Mouse (Mus musculus): ENCODE results near the gene Ifnl2. TPM values are rescaled to one million over a fixed set of nuclear protein-coding genes. Genes with fewer than 3 reads are reported as not detected.

Gene Ifnl2
- polyA plus RNA-seq, 1 experiment: not detected

- H3K4me1 ChIP-seq (ENCODE audit: control insufficient read depth, insufficient read depth, insufficient read length, low read length): peaks cover 11% of the 10 kb centered on the region
- no peak for TF ChIP-seq CTCF (IDR thresholded peaks at IDR 0.05; ENCODE audit: extremely low read depth, insufficient read length, insufficient replicate concordance, low read depth, low read length)
- TF ChIP-seq POLR2A (IDR thresholded peaks at IDR 0.05; ENCODE audit: low read depth, low read length): no peak
- H3K4me3 ChIP-seq (ENCODE audit: low read depth, low read length): no peak overlapping the region
- H3K27me3 ChIP-seq (ENCODE audit: control insufficient read depth, insufficient read depth, low read length): 0 out of 2 replicates have a peak, but pooled peaks cover 4% of the 10 kb centered on the region
- H3K27ac ChIP-seq (ENCODE audit: insufficient read depth, low read depth, low read length): no peak overlapping the region
- 82% methylated on average over 5 of the region's 5 CpGs for WGBS
- no peaks in the 10 kb centered on the region for H3K36me3 ChIP-seq (ENCODE audit: control insufficient read depth, insufficient read depth, low read length)
These were observed 32.9 kb downstream of the Ifnl2 start for GRCm38 (mm10) chr7:28477363-28477762.

GRCm38 (mm10) chr7:28476191-28476590, 34.1 kb downstream of the Ifnl2 start:
- Histone ChIP-seq H3K4me1 (ENCODE audit: control insufficient read depth, insufficient read depth, insufficient read length, low read length) (peaks cover 11% of the 10 kb centered on the region), H3K27ac (ENCODE audit: insufficient read depth, low read depth, low read length) (no peak overlapping the region), H3K4me3 (ENCODE audit: low read depth, low read length) (no peak overlapping the region), H3K27me3 (ENCODE audit: control insufficient read depth, insufficient read depth, low read length) (0 out of 2 replicates have a peak, but pooled peaks cover 4% of the 10 kb centered on the region), H3K36me3 (ENCODE audit: control insufficient read depth, insufficient read depth, low read length) (no peaks in the 10 kb centered on the region)
- peak; percentile 9; the same call in 1 of the 2 replicates for TF ChIP-seq CTCF (IDR thresholded peaks at IDR 0.05; ENCODE audit: extremely low read depth, insufficient read length, insufficient replicate concordance, low read depth, low read length)
- no peak for TF ChIP-seq POLR2A (IDR thresholded peaks at IDR 0.05; ENCODE audit: low read depth, low read length)
- 88% methylated on average over 6 of the region's 6 CpGs for WGBS

GRCm38 (mm10) chr7:28467213-28467751, 43.0 kb downstream of the Ifnl2 start:
- no peak overlapping the region for H3K27ac ChIP-seq (ENCODE audit: insufficient read depth, low read depth, low read length)
- peak overlapping the region; percentile 53 for H3K4me3 ChIP-seq (ENCODE audit: low read depth, low read length)
- 5% methylated on average over 54 of the region's 63 CpGs for WGBS
- H3K36me3 ChIP-seq (ENCODE audit: control insufficient read depth, insufficient read depth, low read length): no peaks in the 10 kb centered on the region
- peaks cover 14% of the 10 kb centered on the region for H3K4me1 ChIP-seq (ENCODE audit: control insufficient read depth, insufficient read depth, insufficient read length, low read length)
- TF ChIP-seq POLR2A (IDR thresholded peaks at IDR 0.05; ENCODE audit: low read depth, low read length): no peak
- no peak for TF ChIP-seq CTCF (IDR thresholded peaks at IDR 0.05; ENCODE audit: extremely low read depth, insufficient read length, insufficient replicate concordance, low read depth, low read length)
- peaks cover 13% of the 10 kb centered on the region for H3K27me3 ChIP-seq (ENCODE audit: control insufficient read depth, insufficient read depth, low read length)

DNA sequence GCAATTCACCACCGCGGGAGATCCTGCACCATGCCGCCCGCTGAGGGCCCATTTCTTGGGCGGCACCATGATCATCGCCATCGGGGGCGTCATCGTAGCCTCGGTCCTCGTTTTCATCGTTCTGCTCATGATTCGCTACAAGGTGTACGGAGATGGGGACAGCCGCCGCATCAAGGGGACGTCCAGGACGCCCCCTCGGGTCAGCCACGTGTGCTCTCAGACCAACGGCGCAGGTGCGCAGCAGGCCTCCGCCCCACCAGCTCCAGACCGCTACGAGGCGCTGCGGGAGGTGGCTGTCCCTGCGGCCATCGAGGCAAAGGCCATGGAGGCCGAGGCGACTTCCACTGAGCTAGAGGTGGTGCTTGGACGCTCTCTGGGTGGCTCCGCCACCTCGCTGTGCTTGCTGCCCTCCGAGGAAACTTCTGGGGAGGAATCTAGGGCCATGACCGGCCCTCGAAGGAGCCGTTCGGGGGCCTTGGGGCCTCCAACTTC, 43.5 kb downstream of the Ifnl2 start:
- no peak for TF ChIP-seq CTCF (IDR thresholded peaks at IDR 0.05; ENCODE audit: extremely low read depth, insufficient read length, insufficient replicate concordance, low read depth, low read length)
- TF ChIP-seq POLR2A (IDR thresholded peaks at IDR 0.05; ENCODE audit: low read depth, low read length): no peak
- H3K27ac ChIP-seq (ENCODE audit: insufficient read depth, low read depth, low read length): no peak overlapping the region
- WGBS: 45% methylated on average over 40 of the region's 40 CpGs
- peaks cover 14% of the 10 kb centered on the region for H3K4me1 ChIP-seq (ENCODE audit: control insufficient read depth, insufficient read depth, insufficient read length, low read length)
- H3K36me3 ChIP-seq (ENCODE audit: control insufficient read depth, insufficient read depth, low read length): no peaks in the 10 kb centered on the region
- peaks cover 13% of the 10 kb centered on the region for H3K27me3 ChIP-seq (ENCODE audit: control insufficient read depth, insufficient read depth, low read length)
- peak overlapping the region; percentile 53 for H3K4me3 ChIP-seq (ENCODE audit: low read depth, low read length)

GRCm38 (mm10) chr7:28464416-28465212, 45.6 kb downstream of the Ifnl2 start:
- TF ChIP-seq CTCF (IDR thresholded peaks at IDR 0.05; ENCODE audit: extremely low read depth, insufficient read length, insufficient replicate concordance, low read depth, low read length): no peak
- TF ChIP-seq POLR2A (IDR thresholded peaks at IDR 0.05; ENCODE audit: low read depth, low read length): no peak
- Histone ChIP-seq H3K36me3 (ENCODE audit: control insufficient read depth, insufficient read depth, low read length) (no peaks in the 10 kb centered on the region), H3K27me3 (ENCODE audit: control insufficient read depth, insufficient read depth, low read length) (peaks cover 13% of the 10 kb centered on the region), H3K4me1 (ENCODE audit: control insufficient read depth, insufficient read depth, insufficient read length, low read length) (peaks cover 14% of the 10 kb centered on the region), H3K27ac (ENCODE audit: insufficient read depth, low read depth, low read length) (no peak overlapping the region), H3K4me3 (ENCODE audit: low read depth, low read length) (no peak overlapping the region)
- WGBS: 61% methylated on average over 10 of the region's 10 CpGs

- Histone ChIP-seq H3K4me3 (ENCODE audit: low read depth, low read length) (no peak overlapping the region), H3K36me3 (ENCODE audit: control insufficient read depth, insufficient read depth, low read length) (no peaks in the 10 kb centered on the region), H3K4me1 (ENCODE audit: control insufficient read depth, insufficient read depth, insufficient read length, low read length) (peaks cover 14% of the 10 kb centered on the region), H3K27me3 (ENCODE audit: control insufficient read depth, insufficient read depth, low read length) (peaks cover 6% of the 10 kb centered on the region), H3K27ac (ENCODE audit: insufficient read depth, low read depth, low read length) (no peak overlapping the region)
- TF ChIP-seq CTCF (IDR thresholded peaks at IDR 0.05; ENCODE audit: extremely low read depth, insufficient read length, insufficient replicate concordance, low read depth, low read length) (no peak), POLR2A (IDR thresholded peaks at IDR 0.05; ENCODE audit: low read depth, low read length) (no peak)
- 93% methylated on average over 2 of the region's 2 CpGs for WGBS
These were observed 47.5 kb downstream of the Ifnl2 start for GRCm38 (mm10) chr7:28462769-28463168.

DNA sequence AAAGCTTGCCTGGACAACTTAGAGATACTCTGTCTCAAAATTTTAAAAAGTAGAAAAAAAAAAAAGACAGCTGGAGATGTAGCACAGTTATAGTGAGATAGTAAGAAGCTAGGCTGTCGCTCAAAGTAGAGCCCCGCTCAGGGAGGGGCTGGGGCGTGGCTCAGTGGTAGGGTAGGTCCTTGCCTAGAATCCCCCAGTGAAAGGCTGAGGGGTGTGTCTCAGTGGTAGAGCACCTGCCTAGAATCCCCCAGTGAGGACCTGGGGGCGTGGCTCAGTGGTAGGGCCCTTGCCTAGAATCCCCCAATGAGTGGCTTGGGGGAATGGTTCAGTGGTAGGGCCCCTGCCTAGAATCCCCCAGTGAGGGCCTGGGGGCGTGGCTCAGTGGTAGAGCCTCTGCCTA, 49.9 kb downstream of the Ifnl2 start:
- TF ChIP-seq CTCF (IDR thresholded peaks at IDR 0.05; ENCODE audit: extremely low read depth, insufficient read length, insufficient replicate concordance, low read depth, low read length) (no peak), POLR2A (IDR thresholded peaks at IDR 0.05; ENCODE audit: low read depth, low read length) (no peak)
- no peaks in the 10 kb centered on the region for H3K4me1 ChIP-seq (ENCODE audit: control insufficient read depth, insufficient read depth, insufficient read length, low read length)
- no peaks in the 10 kb centered on the region for H3K36me3 ChIP-seq (ENCODE audit: control insufficient read depth, insufficient read depth, low read length)
- WGBS: 90% methylated on average over 5 of the region's 5 CpGs
- H3K4me3 ChIP-seq (ENCODE audit: low read depth, low read length): no peak overlapping the region
- no peak overlapping the region for H3K27ac ChIP-seq (ENCODE audit: insufficient read depth, low read depth, low read length)
- H3K27me3 ChIP-seq (ENCODE audit: control insufficient read depth, insufficient read depth, low read length): no peaks in the 10 kb centered on the region

Other genes starting within 250 kb of the Ifnl2 start
- 1.1 and 2.3 TPM in 2 replicates for gene Eid2, start 242.6 kb downstream of the Ifnl2 start, polyA plus RNA-seq (2012; rRNA removed)
- gene Eid2b, start 232.7 kb downstream of the Ifnl2 start, polyA plus RNA-seq (2012; rRNA removed): 3.9 and 5.8 TPM in 2 replicates
- not detected in 2 replicates for gene Selenov, start 219.3 kb downstream of the Ifnl2 start, polyA plus RNA-seq (2012; rRNA removed)
- 0.44 and 2.4 TPM in 2 replicates for gene Dll3, start 208.2 kb downstream of the Ifnl2 start, polyA plus RNA-seq (2012; rRNA removed)
- gene Timm50, start 198.4 kb downstream of the Ifnl2 start, polyA plus RNA-seq (2012; rRNA removed): 37.3 and 62.7 TPM in 2 replicates
- 58.8 and 104 TPM in 2 replicates for gene Supt5, start 171.7 kb downstream of the Ifnl2 start, polyA plus RNA-seq (2012; rRNA removed)
- 877 and 996 TPM in 2 replicates for gene Rps16, start 159.8 kb downstream of the Ifnl2 start, polyA plus RNA-seq (2012; rRNA removed)
- gene Plekhg2, start 137.9 kb downstream of the Ifnl2 start, polyA plus RNA-seq (2012; rRNA removed): 22.9 and 58.2 TPM in 2 replicates
- 85.4 and 196 TPM in 2 replicates for gene Zfp36, start 130.2 kb downstream of the Ifnl2 start, polyA plus RNA-seq (2012; rRNA removed)
- 36.5 and 58.0 TPM in 2 replicates for gene Med29, start 117.7 kb downstream of the Ifnl2 start, polyA plus RNA-seq (2012; rRNA removed)
- 27.6 and 67.1 TPM in 2 replicates for gene Paf1, start 117.5 kb downstream of the Ifnl2 start, polyA plus RNA-seq (2012; rRNA removed)
- 5.6 and 7.0 TPM in 2 replicates for gene Gmfg, start 73.0 kb downstream of the Ifnl2 start, polyA plus RNA-seq (2012; rRNA removed)
- 0.91 and 1.4 TPM in 2 replicates for gene Lrfn1, start 58.5 kb downstream of the Ifnl2 start, polyA plus RNA-seq (2012; rRNA removed)
- not detected in 2 replicates for gene Ifnl3, start 12.4 kb upstream of the Ifnl2 start, polyA plus RNA-seq (2012; rRNA removed)
- gene Sycn, start 30.4 kb upstream of the Ifnl2 start, polyA plus RNA-seq (2012; rRNA removed): 32.7 and 16,759 TPM in 2 replicates
- 0.14 and 2.8 TPM in 2 replicates for gene Nccrp1, start 36.8 kb upstream of the Ifnl2 start, polyA plus RNA-seq (2012; rRNA removed)
- gene Samd4b, start 87.7 kb upstream of the Ifnl2 start, polyA plus RNA-seq (2012; rRNA removed): 43.4 and 82.0 TPM in 2 replicates
- gene Pak4, start 87.7 kb upstream of the Ifnl2 start, polyA plus RNA-seq (2012; rRNA removed): 50.3 and 112 TPM in 2 replicates
- gene Acp7, start 120.9 kb upstream of the Ifnl2 start, polyA plus RNA-seq (2012; rRNA removed): 0.66 TPM in 1 of 2 replicates, not detected in the other
- 1.2 and 1.7 TPM in 2 replicates for gene Fbxo27, start 182.4 kb upstream of the Ifnl2 start, polyA plus RNA-seq (2012; rRNA removed)
- gene Fbxo17, start 206.3 kb upstream of the Ifnl2 start, polyA plus RNA-seq (2012; rRNA removed): 2.0 and 2.8 TPM in 2 replicates
- gene Mrps12, start 231.4 kb upstream of the Ifnl2 start, polyA plus RNA-seq (2012; rRNA removed): 42.3 and 64.5 TPM in 2 replicates
- 12.8 and 19.0 TPM in 2 replicates for gene Sars2, start 231.5 kb upstream of the Ifnl2 start, polyA plus RNA-seq (2012; rRNA removed)
- gene Ccer2, start 245.7 kb upstream of the Ifnl2 start, polyA plus RNA-seq (2012; rRNA removed): not detected in 2 replicates